Mouse (Mus musculus): ENCODE results near the gene Med21.

The Med21 gene

GRCm38 (mm10) chr6:146678136-146679070, 36.1 kb downstream of the Med21 start:
- DNase-seq (ENCODE audit: inconsistent age in 2 of 2, low spot score in 1 of 2), result no peak

DNA sequence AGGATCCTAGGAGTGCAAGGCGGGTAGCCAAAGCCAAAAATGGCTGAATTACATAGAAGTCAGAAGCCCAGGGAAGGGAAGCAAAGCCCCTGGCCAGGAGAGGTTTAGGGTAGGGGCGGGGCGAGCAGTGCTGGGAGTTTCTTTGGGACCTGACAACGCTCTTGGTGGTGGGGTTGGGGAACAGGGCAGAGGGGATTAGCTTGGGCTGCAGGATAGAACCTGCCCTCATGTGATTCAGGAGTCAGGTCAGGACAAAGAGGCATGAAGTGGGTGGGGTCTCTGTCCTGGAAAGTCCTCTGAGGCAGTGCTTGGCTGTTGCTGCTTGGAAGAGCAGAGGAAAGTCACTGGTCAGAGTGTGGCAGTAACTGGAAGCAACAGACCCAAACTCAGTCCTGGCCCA, 41.5 kb downstream of the Med21 start:
- no peak for DNase-seq (ENCODE audit: inconsistent age in 2 of 2, low spot score in 1 of 2)

- DNase-seq (ENCODE audit: inconsistent age in 2 of 2, low spot score in 1 of 2), result peak; percentile 51 to 86
These were observed 43.5 kb downstream of the Med21 start for GRCm38 (mm10) chr6:146685781-146686308.

DNA sequence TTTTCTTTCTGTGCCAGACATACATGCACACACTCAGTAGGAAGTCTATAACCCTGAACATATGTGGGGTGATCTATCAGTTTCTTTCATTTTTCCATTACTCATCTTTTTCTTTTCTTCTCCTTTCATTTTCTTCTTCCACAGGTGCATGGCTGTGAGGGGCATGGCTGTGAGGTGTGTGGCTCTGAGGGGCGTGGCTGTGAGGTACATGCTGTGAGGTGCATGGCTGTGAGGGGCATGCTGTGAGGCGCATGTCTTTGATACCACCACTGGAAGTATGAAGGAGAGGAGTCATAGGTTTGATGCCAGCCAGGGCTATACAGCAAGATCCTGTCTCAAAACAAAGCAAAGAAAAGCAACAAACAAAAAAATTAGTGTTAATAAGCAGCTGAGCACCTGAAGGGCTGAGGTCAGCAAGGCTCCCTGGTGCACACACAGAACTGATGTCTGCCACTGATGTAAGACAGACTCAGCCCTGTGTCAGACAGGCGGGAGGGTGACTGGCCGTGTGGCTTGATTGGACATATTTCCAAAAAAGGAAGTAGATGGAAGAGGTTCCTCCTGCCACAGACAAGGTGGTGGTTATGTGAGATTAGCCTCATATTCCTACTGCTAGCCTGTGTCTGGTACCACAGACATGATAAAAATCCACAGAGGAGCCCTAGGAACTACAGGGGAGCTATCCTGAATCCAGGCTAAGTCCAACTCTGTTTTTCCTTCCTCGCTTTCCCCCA, 44.3 kb downstream of the Med21 start:
- DNase-seq (ENCODE audit: inconsistent age in 2 of 2, low spot score in 1 of 2), result no peak

DNA sequence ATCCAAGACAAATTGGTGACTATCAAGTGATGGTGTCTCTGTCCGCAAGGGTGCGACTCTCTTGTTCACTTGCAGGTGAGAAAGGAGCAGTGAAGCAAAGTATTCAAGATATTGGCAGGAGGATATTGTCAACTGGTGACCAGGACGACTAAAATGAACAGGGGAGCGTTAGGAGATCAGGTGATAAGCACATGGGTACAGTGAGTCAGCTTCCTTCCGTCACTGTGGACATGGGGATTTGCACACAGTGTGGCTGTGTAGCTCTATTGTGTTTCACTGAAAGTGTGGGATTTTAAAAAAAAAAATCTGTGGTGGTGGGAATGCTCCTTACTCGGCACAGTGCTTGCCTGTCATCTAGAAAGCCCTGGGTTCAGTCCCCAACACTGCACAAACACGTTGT, 45.7 kb downstream of the Med21 start:
- no peak for DNase-seq (ENCODE audit: inconsistent age in 2 of 2, low spot score in 1 of 2)

DNA sequence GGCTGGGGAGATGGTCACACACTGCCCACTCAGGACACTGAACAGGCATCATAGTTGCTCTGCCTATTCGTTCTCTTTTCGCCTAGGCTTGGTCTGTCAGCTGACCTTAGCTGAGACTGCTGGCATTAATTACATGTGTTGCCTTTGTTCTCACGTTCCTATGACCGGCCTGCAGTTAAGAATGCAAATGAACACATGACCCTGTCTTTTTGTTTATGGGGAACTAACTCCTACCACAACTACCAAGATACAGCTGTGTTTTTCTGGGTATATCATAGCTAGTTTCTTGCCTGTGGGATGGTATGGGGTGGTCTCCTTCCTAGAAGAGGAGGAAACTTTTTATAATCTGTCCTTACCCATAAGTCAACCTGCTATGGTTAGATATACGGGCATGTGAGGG, 46.5 kb downstream of the Med21 start:
- no peak for DNase-seq (ENCODE audit: inconsistent age in 2 of 2, low spot score in 1 of 2)

DNA sequence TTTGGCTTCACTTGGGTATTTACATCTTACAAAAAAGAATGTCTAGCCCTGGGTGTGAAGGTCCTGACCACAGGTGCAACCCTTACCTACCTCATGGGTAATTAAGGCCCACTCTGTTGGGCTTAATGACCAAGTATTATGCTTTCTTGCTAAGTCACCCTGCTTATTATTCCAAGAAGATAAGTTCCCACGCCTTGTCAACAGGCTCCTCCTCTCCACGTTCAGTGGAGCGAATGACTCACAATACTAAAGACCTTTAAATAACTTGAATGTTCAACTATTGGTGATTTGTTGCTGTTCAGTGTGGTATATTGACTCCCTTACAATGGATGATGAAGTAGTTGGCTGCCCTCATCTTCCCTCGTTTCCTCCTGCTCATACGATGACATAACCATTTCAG, 55.4 kb downstream of the Med21 start:
- DNase-seq (ENCODE audit: inconsistent age in 2 of 2, low spot score in 1 of 2), result no peak

DNA sequence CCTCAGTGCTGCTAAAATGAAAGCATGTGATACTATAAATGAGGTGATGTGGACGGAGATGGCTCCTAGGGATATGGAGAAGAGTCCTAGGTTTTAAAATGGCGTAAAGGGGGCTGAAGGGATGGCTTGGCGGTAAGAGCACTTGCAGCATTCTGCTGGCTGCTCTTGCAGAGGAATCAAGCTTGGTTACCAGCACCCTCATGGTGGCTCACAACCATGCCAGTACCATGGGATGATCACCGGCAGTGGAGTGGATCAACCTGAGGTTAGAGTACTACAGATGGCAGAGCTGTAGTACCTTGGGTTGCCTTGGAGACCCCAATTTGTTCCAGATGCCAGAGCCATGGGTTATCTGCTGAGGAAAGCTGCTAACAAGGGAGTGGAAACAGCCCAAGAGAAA, 56.0 kb downstream of the Med21 start:
- DNase-seq (ENCODE audit: inconsistent age in 2 of 2, low spot score in 1 of 2), result peak in 1 of 2 experiments; percentile 14
